Mouse (Mus musculus) thymus, postnatal 36 days (tissue): ENCODE measurements around the gene Ildr1.

Experiments
- DNase-seq, 2 experiments: peaks; one replicate each; pipeline ENCODE4 v3.0.0; 2022; ENCODE audit warnings: mixed read lengths in 2 of 2

Ildr1 gene

GRCm38 (mm10) chr16:36707702-36708423 lies 14.1 kb downstream of the Ildr1 start:
- no peak for DNase-seq

- no peak for DNase-seq
Observed at GRCm38 (mm10) chr16:36708751-36709150, 15.0 kb downstream of the Ildr1 start.

- DNase-seq, result no peak
Observed at GRCm38 (mm10) chr16:36709405-36709804, 15.6 kb downstream of the Ildr1 start.

GRCm38 (mm10) chr16:36710794-36711193 lies 17.0 kb downstream of the Ildr1 start:
- no peak for DNase-seq

GRCm38 (mm10) chr16:36711760-36712159 lies 18.0 kb downstream of the Ildr1 start:
- no peak for DNase-seq

GRCm38 (mm10) chr16:36717481-36717880 lies 23.7 kb downstream of the Ildr1 start:
- DNase-seq, result no peak

- no peak for DNase-seq
Observed at GRCm38 (mm10) chr16:36718637-36719036, 24.9 kb downstream of the Ildr1 start.

GRCm38 (mm10) chr16:36720194-36721055 lies 26.6 kb downstream of the Ildr1 start:
- no peak for DNase-seq

GRCm38 (mm10) chr16:36722739-36723138 lies 29.0 kb downstream of the Ildr1 start:
- DNase-seq, result no peak

- no peak for DNase-seq
Observed at GRCm38 (mm10) chr16:36723880-36724443, 30.2 kb downstream of the Ildr1 start.

GRCm38 (mm10) chr16:36728959-36729358 lies 35.2 kb downstream of the Ildr1 start:
- DNase-seq, result no peak

GRCm38 (mm10) chr16:36732572-36732971 lies 38.8 kb downstream of the Ildr1 start:
- DNase-seq, result no peak

- no peak for DNase-seq
Observed at GRCm38 (mm10) chr16:36733827-36734226, 40.0 kb downstream of the Ildr1 start.

- DNase-seq, result no peak
Observed at GRCm38 (mm10) chr16:36735421-36735820, 41.6 kb downstream of the Ildr1 start.

- DNase-seq, result no peak
Observed at GRCm38 (mm10) chr16:36739404-36739930, 45.7 kb downstream of the Ildr1 start.

GRCm38 (mm10) chr16:36743580-36743979 lies 49.8 kb downstream of the Ildr1 start:
- DNase-seq, result no peak

- no peak for DNase-seq
Observed at GRCm38 (mm10) chr16:36747068-36747467, 53.3 kb downstream of the Ildr1 start.

GRCm38 (mm10) chr16:36747767-36748166 lies 54.0 kb downstream of the Ildr1 start:
- DNase-seq, result no peak

- DNase-seq, result no peak
Observed at GRCm38 (mm10) chr16:36751979-36752378, 58.2 kb downstream of the Ildr1 start.

- DNase-seq, result no peak
Observed at GRCm38 (mm10) chr16:36770191-36770771, 76.5 kb downstream of the Ildr1 start.

- DNase-seq, result no peak
Observed at GRCm38 (mm10) chr16:36770830-36771229, 77.1 kb downstream of the Ildr1 start.

GRCm38 (mm10) chr16:36771244-36771643 lies 77.5 kb downstream of the Ildr1 start:
- DNase-seq, result no peak

GRCm38 (mm10) chr16:36771703-36772102 lies 77.9 kb downstream of the Ildr1 start:
- no peak for DNase-seq
